Mouse (Mus musculus) ES-E14 (cell line): ENCODE measurements at regions not wholly inside any gene's neighbourhood (a gene's known extent, or its start where the extent isn't known, plus 50 kb on each side); places are given as distances from the start of the nearest gene placed in this dataset.

Experiments
- DNase-seq: peaks from one replicate; pipeline ENCODE4 v3.0.0-alpha.2; 2013; ENCODE audit warnings: low read depth, low spot score
- H3K27ac ChIP-seq: 2 replicates; pipeline ENCODE4 v1.5.1; 2012; ENCODE audit warnings: low read depth, mild to moderate bottlenecking, low read length, moderate library complexity, mixed read lengths; ENCODE audit not compliant: poor library complexity, insufficient read depth, severe bottlenecking
- H3K36me3 ChIP-seq: 2 replicates; pipeline ENCODE4 v1.6.1; 2012; ENCODE audit warnings: mild to moderate bottlenecking, low read length, moderate library complexity, mixed read lengths; ENCODE audit not compliant: control insufficient read depth, poor library complexity, insufficient read depth, severe bottlenecking
- H3K4me1 ChIP-seq, 2 experiments: fragments of 150-350 bp in 1 of 2; sonication (generic) in 1 of 2; 2 replicates each; pipeline ENCODE4 v1.6.1; 2012; ENCODE audit warnings: low read length in 2 of 2, mild to moderate bottlenecking in 1 of 2, mixed read lengths in 1 of 2; ENCODE audit not compliant: control insufficient read depth in 2 of 2, insufficient read depth in 2 of 2, poor library complexity in 1 of 2
- H3K4me3 ChIP-seq, 2 experiments: fragments of 150-350 bp in 1 of 2; sonication (generic) in 1 of 2; 2 replicates each; pipeline ENCODE4 v1.5.1; 2012; ENCODE audit warnings: low read length in 2 of 2, low read depth in 1 of 2, mild to moderate bottlenecking in 1 of 2, mixed read lengths in 1 of 2; ENCODE audit not compliant: insufficient read depth in 1 of 2, poor library complexity in 1 of 2, severe bottlenecking in 1 of 2
- H3K9ac ChIP-seq: 2 replicates; pipeline ENCODE4 v1.6.1; 2012; ENCODE audit warnings: low read depth, mild to moderate bottlenecking, low read length, mixed read lengths; ENCODE audit not compliant: poor library complexity, insufficient read depth, severe bottlenecking
- H3K9me3 ChIP-seq: fragments of 150-350 bp; sonication (generic); 2 replicates; pipeline ENCODE4 v1.6.1; 2012; ENCODE audit warnings: low read depth, mild to moderate bottlenecking, low read length; ENCODE audit not compliant: control insufficient read depth, insufficient read depth
- CHD2 ChIP-seq: IDR thresholded peaks from 2 replicates; pipeline ENCODE4 v1.6.1; 2014; ENCODE audit warnings: mild to moderate bottlenecking, low read depth, low read length, inconsistent platforms
- HCFC1 ChIP-seq: IDR thresholded peaks from 2 replicates; pipeline ENCODE4 v1.6.1; 2012; ENCODE audit warnings: low read length, inconsistent platforms, borderline replicate concordance; ENCODE audit not compliant: insufficient read depth
- MAFK ChIP-seq: IDR thresholded peaks from 2 replicates; pipeline ENCODE4 v1.6.1; 2014; ENCODE audit warnings: mild to moderate bottlenecking, low read depth, low read length, inconsistent platforms; ENCODE audit not compliant: insufficient read depth
- ZC3H11A ChIP-seq: IDR thresholded peaks from 2 replicates; pipeline ENCODE4 v1.6.1; 2012; ENCODE audit warnings: low read depth, mild to moderate bottlenecking, inconsistent platforms, low read length, borderline replicate concordance
- ZNF384 ChIP-seq: IDR thresholded peaks from 2 replicates; pipeline ENCODE4 v1.6.1; 2012; ENCODE audit warnings: low read depth, low read length, inconsistent platforms
- in situ Hi-C, 2 experiments: fragments of 600-800 bp; cut with MboI; formaldehyde crosslinking; loops; one replicate each; pipeline ENCODE4 v1.15.1; 2025; ENCODE audit warnings: low sequenced_read_pairs in 2 of 2, inconsistent platforms in 1 of 2; ENCODE audit not compliant: unreplicated experiment in 2 of 2

DNA sequence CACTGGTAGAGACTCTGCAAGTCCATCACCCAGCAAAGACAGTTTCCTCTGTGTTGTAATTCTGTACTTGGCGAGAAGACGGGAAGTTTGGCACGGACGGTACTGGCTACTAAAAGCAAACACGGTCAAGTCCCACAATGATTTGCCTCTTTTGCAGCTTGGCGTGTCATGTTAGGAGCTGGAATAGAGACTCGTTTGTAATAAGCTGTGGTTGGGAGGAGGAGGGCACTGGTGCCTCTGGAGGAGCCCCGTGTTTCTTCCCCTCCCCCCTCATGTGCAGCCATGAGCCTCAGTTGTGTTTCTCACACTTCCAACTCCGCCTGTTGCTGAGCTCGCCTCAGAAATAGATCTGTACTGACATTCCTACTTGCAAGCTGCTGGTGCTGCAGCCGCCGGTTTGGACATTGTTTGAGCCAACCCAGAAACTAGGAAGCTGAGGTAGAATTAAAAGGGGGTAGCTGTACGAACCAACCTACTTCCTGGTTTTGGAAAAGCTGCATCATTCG is 236.8 kb upstream of the Prickle1 start:
- H3K4me1 ChIP-seq: no peaks in the 10 kb centered on the region
- DNase-seq: no peak
- no peaks in the 10 kb centered on the region for H3K9me3 ChIP-seq
- no peaks in the 10 kb centered on the region for H3K36me3 ChIP-seq
- H3K4me3 ChIP-seq: no peak overlapping the region
- H3K27ac ChIP-seq: no peak overlapping the region
- TF ChIP-seq ZC3H11A: no peak
- TF ChIP-seq HCFC1: no peak
- TF ChIP-seq MAFK: no peak
- no peak for TF ChIP-seq ZNF384
- TF ChIP-seq CHD2: no peak
- in situ Hi-C loops: no loop called here
- no peak overlapping the region for H3K9ac ChIP-seq

DNA sequence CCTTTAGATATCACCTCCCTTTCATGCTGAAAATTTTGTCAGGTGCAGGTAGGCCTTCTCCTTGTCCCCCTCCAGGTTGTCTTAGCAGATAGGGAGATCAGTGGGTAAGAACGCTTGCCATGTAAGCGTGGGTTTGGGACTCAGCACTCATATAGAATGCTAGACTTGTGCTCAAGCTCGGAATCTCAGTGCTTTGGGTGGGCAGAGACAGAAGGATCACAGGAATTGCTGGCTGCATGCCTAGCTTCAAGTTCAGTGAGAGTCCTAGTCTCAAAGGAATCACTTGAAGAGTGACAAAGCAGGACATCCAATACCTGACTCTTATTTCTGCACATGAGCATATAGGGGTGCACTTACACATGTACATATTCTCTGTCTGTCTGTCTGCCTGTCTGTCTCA is 235.5 kb upstream of the Prickle1 start:
- Histone ChIP-seq H3K27ac (no peak overlapping the region), H3K4me3 (no peak overlapping the region), H3K4me1 (no peaks in the 10 kb centered on the region), H3K36me3 (no peaks in the 10 kb centered on the region), H3K9ac (no peak overlapping the region), H3K9me3 (no peaks in the 10 kb centered on the region)
- in situ Hi-C loops: no loop called here
- DNase-seq: no peak
- TF ChIP-seq ZC3H11A (no peak), HCFC1 (no peak), ZNF384 (no peak), MAFK (no peak), CHD2 (no peak)

GRCm38 (mm10) chr15:93824729-93825694 is 229.3 kb upstream of the Prickle1 start:
- Histone ChIP-seq H3K4me1 (no peaks in the 10 kb centered on the region), H3K4me3 (no peak overlapping the region), H3K27ac (no peak overlapping the region), H3K36me3 (no peaks in the 10 kb centered on the region), H3K9me3 (no peaks in the 10 kb centered on the region), H3K9ac (no peak overlapping the region)
- no peak for DNase-seq
- in situ Hi-C loops: no loop called here
- no peak for TF ChIP-seq MAFK
- no peak for TF ChIP-seq CHD2
- no peak for TF ChIP-seq HCFC1
- no peak for TF ChIP-seq ZC3H11A
- no peak for TF ChIP-seq ZNF384

- H3K4me1 ChIP-seq: no peaks in the 10 kb centered on the region
- no peak overlapping the region for H3K27ac ChIP-seq
- H3K9ac ChIP-seq: no peak overlapping the region
- no peak overlapping the region for H3K4me3 ChIP-seq
- no peak for TF ChIP-seq ZNF384
- TF ChIP-seq HCFC1: no peak
- TF ChIP-seq ZC3H11A: no peak
- H3K36me3 ChIP-seq: no peaks in the 10 kb centered on the region
- H3K9me3 ChIP-seq: no peaks in the 10 kb centered on the region
- in situ Hi-C loops: no loop called here
- DNase-seq: no peak
These were observed 225.5 kb upstream of the Prickle1 start for GRCm38 (mm10) chr15:93821236-93821635.

DNA sequence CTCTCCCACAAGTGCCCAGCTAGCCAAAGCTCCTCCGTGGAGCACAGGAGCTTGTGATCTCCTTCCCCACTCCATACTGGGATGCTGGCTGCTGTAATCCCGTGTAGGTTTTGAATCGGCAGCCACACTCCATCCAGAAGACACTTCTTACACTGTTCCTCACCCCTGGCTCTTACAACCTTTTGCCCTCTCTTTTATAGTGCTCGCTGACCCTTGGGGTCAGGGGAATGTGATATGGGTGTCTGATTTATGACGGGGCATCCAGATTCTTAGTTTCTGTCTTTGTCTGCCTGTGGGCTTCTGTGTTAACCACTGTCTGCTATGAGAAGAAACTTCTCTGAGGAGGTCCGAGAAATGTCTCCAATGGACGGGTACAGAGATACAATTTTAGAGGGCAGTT is 216.3 kb upstream of the Prickle1 start:
- no peak overlapping the region for H3K4me3 ChIP-seq
- no peaks in the 10 kb centered on the region for H3K4me1 ChIP-seq
- H3K9me3 ChIP-seq: no peaks in the 10 kb centered on the region
- no peak overlapping the region for H3K9ac ChIP-seq
- no peaks in the 10 kb centered on the region for H3K36me3 ChIP-seq
- in situ Hi-C loops: no loop called here
- no peak for DNase-seq
- no peak for TF ChIP-seq ZC3H11A
- no peak for TF ChIP-seq HCFC1
- no peak for TF ChIP-seq ZNF384
- TF ChIP-seq CHD2: no peak
- no peak overlapping the region for H3K27ac ChIP-seq
